Mouse (Mus musculus) kidney, postnatal 36 days (tissue): ENCODE results near the gene Jund.

Source experiments
- DNase-seq, 2 experiments: peaks; one replicate each; pipeline ENCODE4 v3.0.0; 2021 to 2022; ENCODE audit warnings: mixed read lengths in 2 of 2

Gene Jund

GRCm38 (mm10) chr8:70675336-70675735, 23.4 kb upstream of the Jund start:
- no peak for DNase-seq

- peak; percentile 77 to 79 for DNase-seq
These were observed 21.2 kb upstream of the Jund start for GRCm38 (mm10) chr8:70677451-70678080.

GRCm38 (mm10) chr8:70678679-70679078, 20.1 kb upstream of the Jund start:
- DNase-seq: no peak

- no peak for DNase-seq
These were observed 19.3 kb upstream of the Jund start for GRCm38 (mm10) chr8:70679404-70679803.

GRCm38 (mm10) chr8:70680039-70680438, 18.7 kb upstream of the Jund start:
- DNase-seq: peak; percentile 89 to 93

- no peak for DNase-seq
These were observed 17.3 kb upstream of the Jund start for GRCm38 (mm10) chr8:70681410-70681809.

GRCm38 (mm10) chr8:70682193-70682592, 16.6 kb upstream of the Jund start:
- DNase-seq: peak; percentile 61 to 65

- no peak for DNase-seq
These were observed 16.1 kb upstream of the Jund start for GRCm38 (mm10) chr8:70682692-70683091.

GRCm38 (mm10) chr8:70684291-70684690, 14.5 kb upstream of the Jund start:
- DNase-seq: no peak

GRCm38 (mm10) chr8:70687576-70687975, 11.2 kb upstream of the Jund start:
- DNase-seq: peak; percentile 86 to 90

- no peak for DNase-seq
These were observed 10.6 kb upstream of the Jund start for GRCm38 (mm10) chr8:70688136-70688535.

- DNase-seq: no peak
These were observed 8.8 kb upstream of the Jund start for GRCm38 (mm10) chr8:70689892-70690390.

GRCm38 (mm10) chr8:70691230-70691629, 7.5 kb upstream of the Jund start:
- no peak for DNase-seq

GRCm38 (mm10) chr8:70691727-70692231, 7.0 kb upstream of the Jund start:
- DNase-seq: peak; percentile 76 to 83

- no peak for DNase-seq
These were observed 5.1 kb upstream of the Jund start for GRCm38 (mm10) chr8:70693636-70694035.

- DNase-seq: peak; percentile 66 to 80
These were observed 3.3 kb upstream of the Jund start for GRCm38 (mm10) chr8:70695318-70696018.

- peak; percentile 84 to 93 for DNase-seq
These were observed 2.5 kb upstream of the Jund start for GRCm38 (mm10) chr8:70696019-70696885.

- no peak for DNase-seq
These were observed 1.8 kb upstream of the Jund start for GRCm38 (mm10) chr8:70696946-70697345.

- DNase-seq: no peak
These were observed 1.1 kb upstream of the Jund start for GRCm38 (mm10) chr8:70697366-70698250.

GRCm38 (mm10) chr8:70699116-70699833, 526 bp downstream of the Jund start:
- peak in 1 of 2 experiments; percentile 68 for DNase-seq

- peak; percentile 75 to 86 for DNase-seq
These were observed 1.2 kb downstream of the Jund start for GRCm38 (mm10) chr8:70699834-70700554.
